Mouse (Mus musculus): ENCODE results near the gene Vwf.

DNA sequence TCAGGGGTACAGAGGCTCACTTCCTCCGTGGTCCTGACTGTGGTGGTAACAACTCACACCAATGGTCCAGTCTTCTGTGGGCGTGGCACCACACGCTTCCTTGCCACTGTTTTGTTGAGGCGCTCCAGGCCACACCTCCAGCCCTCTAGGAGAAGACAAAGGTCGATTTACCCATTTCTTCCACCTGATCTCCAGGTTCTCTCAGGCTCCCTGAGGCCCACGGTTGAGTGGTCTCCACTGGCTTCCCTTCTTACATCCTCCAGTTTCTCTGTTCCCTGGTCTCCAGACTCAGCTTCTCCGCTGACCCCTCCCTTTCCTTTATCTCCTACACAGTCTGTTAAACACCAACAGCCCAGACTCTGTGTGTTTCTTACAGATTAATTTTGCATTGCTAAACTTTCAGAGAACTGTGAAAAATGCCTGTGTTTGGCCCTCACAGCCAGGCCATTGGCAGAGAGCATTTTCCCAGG, 18.3 kb downstream of the Vwf start:
- TF ChIP-seq CTCF (IDR thresholded peaks at IDR 0.05; ENCODE audit: borderline replicate concordance, insufficient read depth, low read depth, low read length) (no peak), POLR2A (IDR thresholded peaks at IDR 0.05; ENCODE audit: borderline replicate concordance, insufficient read depth, low read length) (no peak)
